Mouse (Mus musculus) Muller cell, postnatal 12 days (primary cell): Measurements from ENCODE around the gene Hist1h4b.

ENCODE experiments used
- DNase-seq: peaks from one replicate; pipeline ENCODE4 v3.0.0-alpha.2; 2015; ENCODE audit errors: inconsistent ontology term

The Hist1h4b gene

DNA sequence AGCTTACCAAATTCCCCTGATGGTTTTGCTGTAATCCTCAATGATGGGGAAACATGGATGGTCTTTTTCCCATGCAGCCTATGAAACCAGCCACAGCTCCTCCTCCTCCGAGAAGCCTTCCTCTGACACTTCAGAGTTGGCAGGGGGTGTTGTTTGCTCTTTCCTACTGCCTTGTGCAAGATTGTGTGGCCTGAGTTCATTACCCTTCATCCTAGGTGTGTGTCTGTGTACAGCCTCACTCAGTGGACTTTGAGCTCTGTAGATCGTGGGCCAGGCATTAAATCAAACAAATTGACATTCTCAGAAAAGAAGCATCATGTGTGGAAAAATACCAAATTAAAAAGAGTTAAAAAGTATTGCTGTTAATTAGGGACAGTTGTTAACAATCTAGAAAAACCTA is 47.7 kb downstream of the Hist1h4b start:
- DNase-seq, result no peak

DNA sequence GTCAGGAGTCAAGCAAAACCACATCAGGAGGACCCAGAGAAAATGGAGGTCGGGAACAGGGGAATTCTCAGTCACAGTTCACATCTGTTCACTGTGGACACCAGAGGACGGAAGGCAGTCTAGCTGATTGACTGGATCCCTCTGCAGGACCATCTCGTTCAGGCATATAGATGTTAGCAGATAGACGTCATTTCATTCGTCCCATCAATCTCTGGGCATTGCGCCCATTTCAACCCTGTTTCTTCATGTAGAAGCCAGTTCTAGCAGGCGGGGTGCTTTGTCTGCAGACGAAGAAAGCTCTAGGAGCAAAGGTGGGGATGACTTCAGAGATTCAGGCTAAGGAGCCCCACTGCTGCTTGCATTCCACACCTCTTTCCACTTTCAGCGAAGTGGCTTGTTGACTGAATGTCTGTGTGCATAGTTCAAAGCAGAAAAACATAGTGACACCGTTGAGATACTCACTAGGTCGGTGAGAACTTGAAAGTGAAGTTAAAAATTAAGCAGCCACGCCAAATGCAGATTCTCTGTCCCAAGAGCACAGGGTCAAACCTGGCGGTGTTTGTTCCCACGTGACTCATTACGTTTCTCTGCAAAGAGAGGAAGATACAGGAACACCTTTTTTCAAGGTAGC is 49.7 kb downstream of the Hist1h4b start, which contains the start of gene Slc17a2:
Gene Slc17a2, plus strand, starts transcription at position 572 of the 631 bp plus-strand sequence.
- DNase-seq, result no peak
